16 mouse cellular contexts compared by ENCODE assay signal in genomic region chr16:74234393-74235059, GRCm38 (mm10).
A peak's percentile ranks its signal among the peaks of the same experiment; 100 is the strongest.
DNase-seq lines count a peak whose midpoint lies in the region; ATAC-seq lines count a peak whose summit lies in the region.
"Had no signal": no experiment of that assay in that cellular context is flagged by ENCODE, and none has a peak within 500 bp of the region (broad histone marks: within the 10 kb centered on the region; RNA-seq: fewer than 3 reads in every experiment).

No protein-coding gene starts in this region.

- H3K4me3 ChIP-seq in heart, embryonic 11.5 days (ENCODE audit: low read depth, low read length) = no peak overlapping the region
- no peak overlapping the region for H3K4me3 ChIP-seq in forebrain, embryonic 14.5 days (ENCODE audit: low read depth, low read length)
- H3K4me3 ChIP-seq in hindbrain, embryonic 16.5 days (ENCODE audit: low read length) = no peak overlapping the region
- no peak overlapping the region for H3K4me3 ChIP-seq in neural tube, embryonic 14.5 days (ENCODE audit: low read depth, low read length)

- no peak overlapping the region for H3K9ac ChIP-seq in heart, embryonic 11.5 days (ENCODE audit: low read depth, low read length)
- H3K9ac ChIP-seq in forebrain, embryonic 14.5 days (ENCODE audit: low read length) = no peak overlapping the region
- H3K9ac ChIP-seq in hindbrain, embryonic 16.5 days (ENCODE audit: low read depth, low read length) = no peak overlapping the region
- no peak overlapping the region for H3K9ac ChIP-seq in neural tube, embryonic 14.5 days (replicated peaks; ENCODE audit: low read depth, low read length)
- H3K9ac ChIP-seq: liver, postnatal 0 days had no signal

- no peaks in the 10 kb centered on the region for H3K9me3 ChIP-seq in heart, embryonic 11.5 days (replicated peaks; ENCODE audit: control insufficient read depth, low read length)
- no peaks in the 10 kb centered on the region for H3K9me3 ChIP-seq in forebrain, embryonic 14.5 days (replicated peaks; ENCODE audit: control insufficient read depth, low read length)
- no peaks in the 10 kb centered on the region for H3K9me3 ChIP-seq in hindbrain, embryonic 16.5 days (ENCODE audit: control insufficient read depth, low read length)
- no peaks in the 10 kb centered on the region for H3K9me3 ChIP-seq in neural tube, embryonic 14.5 days (ENCODE audit: control insufficient read depth, low read length)

- no peak for ATAC-seq in heart, embryonic 11.5 days (replicated peaks; ENCODE audit: insufficient number of reproducible peaks, low FRiP score, low TSS enrichment)
- peak; percentile 76 for ATAC-seq in forebrain, embryonic 14.5 days
- ATAC-seq in hindbrain, embryonic 16.5 days = peak; percentile 82
- ATAC-seq in neural tube, embryonic 14.5 days (ENCODE audit: low read depth) = peak; percentile 64
- ATAC-seq in erythroid progenitor cell, adult 5-6 weeks (replicated peaks; ENCODE audit: low FRiP score, poor library complexity, severe bottlenecking) = no peak
- ATAC-seq: liver, postnatal 0 days had no signal

- no peaks in the 10 kb centered on the region for H3K4me1 ChIP-seq in heart, embryonic 11.5 days (ENCODE audit: control insufficient read depth, insufficient read depth, low read length)
- H3K4me1 ChIP-seq in forebrain, embryonic 14.5 days (ENCODE audit: control insufficient read depth, insufficient read depth, low read length) = peaks cover 3% of the 10 kb centered on the region; the same call in 1 of the 2 replicates
- H3K4me1 ChIP-seq in hindbrain, embryonic 16.5 days (ENCODE audit: control insufficient read depth, insufficient read depth, low read depth, low read length) = no peaks in the 10 kb centered on the region; the same call in 1 of the 2 replicates
- H3K4me1 ChIP-seq in neural tube, embryonic 14.5 days (ENCODE audit: control insufficient read depth, insufficient read depth, low read length) = no peaks in the 10 kb centered on the region

- H3K36me3 ChIP-seq in heart, embryonic 11.5 days (ENCODE audit: control insufficient read depth, insufficient read depth, low read length) = no peaks in the 10 kb centered on the region
- H3K36me3 ChIP-seq in forebrain, embryonic 14.5 days (ENCODE audit: control insufficient read depth, insufficient read depth, low read length) = no peaks in the 10 kb centered on the region
- H3K36me3 ChIP-seq in hindbrain, embryonic 16.5 days (ENCODE audit: control insufficient read depth, insufficient read depth, low read length) = no peaks in the 10 kb centered on the region
- H3K36me3 ChIP-seq in neural tube, embryonic 14.5 days (ENCODE audit: control insufficient read depth, insufficient read depth, low read length) = no peaks in the 10 kb centered on the region

- 81% methylated on average over 6 of the region's 6 CpGs for WGBS in heart, embryonic 11.5 days (ENCODE audit: insufficient replicate concordance)
- whole genome bisulfite sequencing in forebrain, embryonic 14.5 days = 29% methylated on average over 6 of the region's 6 CpGs
- 42% methylated on average over 6 of the region's 6 CpGs for WGBS in hindbrain, embryonic 16.5 days
- 47% methylated on average over 6 of the region's 6 CpGs for WGBS in neural tube, embryonic 14.5 days

- intact Hi-C loops in heart, postnatal 10 days (cut with DNase I) = no loop called here

- no peaks in the 10 kb centered on the region for H3K27me3 ChIP-seq in heart, embryonic 11.5 days (ENCODE audit: control insufficient read depth, insufficient read depth, low read length)
- H3K27me3 ChIP-seq in forebrain, embryonic 14.5 days (replicated peaks; ENCODE audit: control insufficient read depth, insufficient read depth, low read length) = no peaks in the 10 kb centered on the region
- H3K27me3 ChIP-seq in hindbrain, embryonic 16.5 days (replicated peaks; ENCODE audit: control insufficient read depth, insufficient read depth, low read length) = no peaks in the 10 kb centered on the region
- no peaks in the 10 kb centered on the region for H3K27me3 ChIP-seq in neural tube, embryonic 14.5 days (ENCODE audit: control insufficient read depth, insufficient read depth, low read length)
- H3K27me3 ChIP-seq: CH12.LX had no signal

- H3K27ac ChIP-seq in heart, embryonic 11.5 days (ENCODE audit: low read depth, low read length) = no peak overlapping the region
- peak overlapping the region; percentile 46; the same call in 1 of the 2 replicates for H3K27ac ChIP-seq in forebrain, embryonic 14.5 days (ENCODE audit: low read depth, low read length)
- H3K27ac ChIP-seq in hindbrain, embryonic 16.5 days (ENCODE audit: low read depth, low read length) = peak overlapping the region; percentile 48; the same call in 1 of the 2 replicates
- peak overlapping the region; percentile 16; the same call in 1 of the 2 replicates for H3K27ac ChIP-seq in neural tube, embryonic 14.5 days (ENCODE audit: low read depth, low read length)

- DNase-seq in heart, adult 11 months = peak; percentile 49
- peak; percentile 61 for DNase-seq in forebrain, embryonic 14.5 days (ENCODE audit: low spot score)
- no peak for DNase-seq in adrenal gland, postnatal 10 days
- no peak for DNase-seq in heart, postnatal 10 days
- DNase-seq: adrenal gland, adult 2 months; cerebellum, adult 11-12 months; kidney, adult 11 months; kidney, postnatal 25 days; liver; liver, postnatal 0 days; lung, postnatal 14 days had no signal

- H3K4me2 ChIP-seq in heart, embryonic 11.5 days = no peak overlapping the region
- H3K4me2 ChIP-seq in forebrain, embryonic 14.5 days (ENCODE audit: low read length) = no peak overlapping the region
- no peak overlapping the region for H3K4me2 ChIP-seq in hindbrain, embryonic 16.5 days (ENCODE audit: low read length)
- no peak overlapping the region for H3K4me2 ChIP-seq in neural tube, embryonic 14.5 days (ENCODE audit: low read depth, low read length)

Comparison
In these comparisons a context has a peak if more than half of its experiments do, and no peak if none do; other contexts are left out.
1. DNase-seq: peak in heart, adult 11 months (single experiment) and forebrain, embryonic 14.5 days (single experiment); none in adrenal gland, postnatal 10 days (single experiment) and heart, postnatal 10 days (0 of 2).
2. ATAC-seq: peak in forebrain, embryonic 14.5 days (single experiment), hindbrain, embryonic 16.5 days (single experiment) and neural tube, embryonic 14.5 days (single experiment); none in heart, embryonic 11.5 days (single experiment) and erythroid progenitor cell, adult 5-6 weeks (single experiment).